Mouse (Mus musculus): ENCODE results near the gene Kif14. TPM values are rescaled to one million over a fixed set of nuclear protein-coding genes. Genes with fewer than 3 reads are reported as not detected.

The Kif14 gene
- total and polyA plus RNA-seq, 3 experiments = 5.5 to 12.0 (median 7.8) TPM

GRCm38 (mm10) chr1:136455756-136456585, 10.2 kb upstream of the Kif14 start:
- no peak for TF ChIP-seq BHLHE40 (IDR thresholded peaks at IDR 0.05; ENCODE audit: low read depth, low read length)
- TF ChIP-seq EP300 (IDR thresholded peaks at IDR 0.05; ENCODE audit: low read length) = no peak
- no peak for TF ChIP-seq MYC (IDR thresholded peaks at IDR 0.05; ENCODE audit: low read depth, low read length)
- no peak for TF ChIP-seq ELF1 (IDR thresholded peaks at IDR 0.05; ENCODE audit: low read depth, low read length)
- no peak for TF ChIP-seq USF2 (conservative IDR thresholded peaks at IDR 0.05; ENCODE audit: low read depth, low read length)
- TF ChIP-seq MAFK (IDR thresholded peaks at IDR 0.05; ENCODE audit: insufficient replicate concordance, low read length) = no peak
- Histone ChIP-seq H3K27ac (ENCODE audit: insufficient read depth, low read depth) (no peak overlapping the region), H3K79me2 (replicated peaks; ENCODE audit: control insufficient read depth, extremely low read depth, insufficient read depth, poor library complexity, severe bottlenecking) (no peaks in the 10 kb centered on the region), H3K9me3 (replicated peaks; ENCODE audit: low read length) (peaks cover 4% of the 10 kb centered on the region), H3K36me3 (replicated peaks in 1 of 2; ENCODE audit: control insufficient read depth in 1 of 2, insufficient read depth in 1 of 2, low read length in 1 of 2) (no peaks in the 10 kb centered on the region), H3K4me1 (ENCODE audit: control insufficient read depth in 1 of 2, insufficient read depth in 2 of 2) (no peaks in the 10 kb centered on the region; a peak in 1 of 4 replicates), H3K4me3 (replicated peaks in 1 of 3; ENCODE audit: low read depth in 2 of 3, low read length in 2 of 3, poor library complexity in 1 of 3) (no peak overlapping the region), H3K9ac (ENCODE audit: insufficient read depth, low read depth) (no peak overlapping the region), H3K4me2 (ENCODE audit: insufficient read depth, low read depth, poor library complexity, severe bottlenecking) (no peak overlapping the region), H3K27me3 (replicated peaks) (peaks cover 2% of the 10 kb centered on the region)
- no peak for DNase-seq (ENCODE audit: extremely low read depth)
- dilution Hi-C loops (cut with MboI; ENCODE audit: extremely low pct_ligation_motif_present, extremely low pct_unique_long_range_greater_than_20kb, low sequenced_read_pairs) (no loop called here), in situ Hi-C loops (cut with MboI; ENCODE audit: low pct_ligation_motif_present, low pct_unique_long_range_greater_than_20kb, low sequenced_read_pairs) (loop anchor here (5.0 kb wide), 1 partner anchor 154 kb away; no protein-coding TSS in a partner anchor)

DNA sequence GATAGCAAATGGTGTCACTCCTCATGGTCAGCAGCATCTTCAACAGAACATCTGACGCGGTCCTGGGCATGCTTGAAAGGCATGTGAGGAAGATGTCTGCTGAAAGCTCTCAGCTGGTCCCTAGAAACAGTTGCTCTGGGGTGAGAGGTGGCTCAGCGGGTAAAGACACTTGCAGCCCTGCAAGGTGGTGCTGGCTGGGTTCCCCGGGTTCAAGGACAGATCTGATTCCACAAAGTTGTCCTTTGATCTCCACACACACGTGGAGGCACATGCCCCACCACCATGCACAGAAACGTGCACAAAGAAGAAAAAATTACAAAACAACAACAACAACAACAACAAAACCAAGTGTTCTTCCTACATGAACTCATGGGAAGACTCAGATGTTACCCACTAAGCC, 9.4 kb upstream of the Kif14 start:
- Histone ChIP-seq H3K4me3 (replicated peaks in 1 of 3; ENCODE audit: low read depth in 2 of 3, low read length in 2 of 3, poor library complexity in 1 of 3) (no peak overlapping the region), H3K79me2 (replicated peaks; ENCODE audit: control insufficient read depth, extremely low read depth, insufficient read depth, poor library complexity, severe bottlenecking) (no peaks in the 10 kb centered on the region), H3K27ac (ENCODE audit: insufficient read depth, low read depth) (no peak overlapping the region), H3K4me2 (ENCODE audit: insufficient read depth, low read depth, poor library complexity, severe bottlenecking) (no peak overlapping the region), H3K4me1 (ENCODE audit: control insufficient read depth in 1 of 2, insufficient read depth in 2 of 2) (no peaks in the 10 kb centered on the region; a peak in 1 of 4 replicates), H3K36me3 (replicated peaks in 1 of 2; ENCODE audit: control insufficient read depth in 1 of 2, insufficient read depth in 1 of 2, low read length in 1 of 2) (no peaks in the 10 kb centered on the region), H3K27me3 (replicated peaks) (peaks cover 2% of the 10 kb centered on the region), H3K9me3 (replicated peaks; ENCODE audit: low read length) (peaks cover 4% of the 10 kb centered on the region), H3K9ac (ENCODE audit: insufficient read depth, low read depth) (no peak overlapping the region)
- no peak for DNase-seq (ENCODE audit: extremely low read depth)
- dilution Hi-C loops (cut with MboI; ENCODE audit: extremely low pct_ligation_motif_present, extremely low pct_unique_long_range_greater_than_20kb, low sequenced_read_pairs) (no loop called here), in situ Hi-C loops (cut with MboI; ENCODE audit: low pct_ligation_motif_present, low pct_unique_long_range_greater_than_20kb, low sequenced_read_pairs) (loop anchor here (5.0 kb wide), 1 partner anchor 154 kb away; no protein-coding TSS in a partner anchor)
- no peak for TF ChIP-seq UBTF (IDR thresholded peaks at IDR 0.05; ENCODE audit: low read depth, low read length)
- no peak for TF ChIP-seq E2F4 (IDR thresholded peaks at IDR 0.05; ENCODE audit: insufficient replicate concordance, low read depth, low read length)
- TF ChIP-seq MXI1 (IDR thresholded peaks at IDR 0.05; ENCODE audit: low read depth, low read length) = no peak
- TF ChIP-seq POLR2A (IDR thresholded peaks at IDR 0.05; ENCODE audit: low read depth, low read length) = no peak

DNA sequence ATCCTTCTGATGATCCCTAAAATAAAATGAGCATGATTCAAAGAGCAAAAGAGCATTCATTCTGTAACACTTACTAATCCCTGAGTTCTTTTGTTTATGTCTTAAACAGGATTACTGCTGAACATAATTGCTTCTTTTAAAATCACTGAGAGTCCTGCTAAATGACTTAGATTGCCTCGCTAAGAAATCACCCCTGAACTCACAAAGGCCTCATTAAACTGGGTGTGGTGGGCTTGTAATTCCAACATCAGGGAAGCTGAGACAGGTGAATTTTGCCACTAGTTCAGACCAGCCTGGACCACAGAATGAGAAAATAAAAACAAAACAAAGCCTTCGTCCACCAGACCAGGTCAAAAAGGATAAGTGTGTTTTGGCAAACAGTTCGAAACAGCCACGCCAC, 8.7 kb upstream of the Kif14 start:
- peaks cover 4% of the 10 kb centered on the region for H3K9me3 ChIP-seq (replicated peaks; ENCODE audit: low read length)
- no peak for DNase-seq (ENCODE audit: extremely low read depth)
- no peaks in the 10 kb centered on the region; a peak in 1 of 4 replicates for H3K4me1 ChIP-seq (ENCODE audit: control insufficient read depth in 1 of 2, insufficient read depth in 2 of 2)
- no peak overlapping the region for H3K4me2 ChIP-seq (ENCODE audit: insufficient read depth, low read depth, poor library complexity, severe bottlenecking)
- H3K27me3 ChIP-seq (replicated peaks) = peaks cover 2% of the 10 kb centered on the region
- no peak overlapping the region for H3K9ac ChIP-seq (ENCODE audit: insufficient read depth, low read depth)
- TF ChIP-seq USF1 (IDR thresholded peaks at IDR 0.05; ENCODE audit: low read depth, low read length) (no peak), KAT2A (IDR thresholded peaks at IDR 0.05; ENCODE audit: insufficient replicate concordance, low read length) (no peak), MYC (IDR thresholded peaks at IDR 0.05; ENCODE audit: low read depth, low read length) (no peak), ELF1 (IDR thresholded peaks at IDR 0.05; ENCODE audit: low read depth, low read length) (no peak), E2F4 (IDR thresholded peaks at IDR 0.05; ENCODE audit: insufficient replicate concordance, low read depth, low read length) (no peak), MAFK (IDR thresholded peaks at IDR 0.05; ENCODE audit: insufficient replicate concordance, low read length) (no peak), IRF4 (IDR thresholded peaks at IDR 0.05; ENCODE audit: low read depth, low read length) (no peak), MAZ (IDR thresholded peaks at IDR 0.05; ENCODE audit: low read depth, low read length) (no peak), ZKSCAN1 (IDR thresholded peaks at IDR 0.05; ENCODE audit: borderline replicate concordance, low read depth, low read length) (no peak), JUND (conservative IDR thresholded peaks at IDR 0.05; ENCODE audit: low read depth, low read length) (no peak), UBTF (IDR thresholded peaks at IDR 0.05; ENCODE audit: low read depth, low read length) (no peak), EP300 (IDR thresholded peaks at IDR 0.05; ENCODE audit: low read length) (no peak), ETS1 (conservative IDR thresholded peaks at IDR 0.05; ENCODE audit: low read depth, low read length) (no peak), POLR2A (IDR thresholded peaks at IDR 0.05; ENCODE audit: low read depth, low read length) (no peak), BHLHE40 (IDR thresholded peaks at IDR 0.05; ENCODE audit: low read depth, low read length) (no peak)
- dilution Hi-C loops (cut with MboI; ENCODE audit: extremely low pct_ligation_motif_present, extremely low pct_unique_long_range_greater_than_20kb, low sequenced_read_pairs) (no loop called here), in situ Hi-C loops (cut with MboI; ENCODE audit: low pct_ligation_motif_present, low pct_unique_long_range_greater_than_20kb, low sequenced_read_pairs) (loop anchor here (5.0 kb wide), 1 partner anchor 155 kb away; no protein-coding TSS in a partner anchor)
- H3K27ac ChIP-seq (ENCODE audit: insufficient read depth, low read depth) = no peak overlapping the region
- H3K36me3 ChIP-seq (replicated peaks in 1 of 2; ENCODE audit: control insufficient read depth in 1 of 2, insufficient read depth in 1 of 2, low read length in 1 of 2) = no peaks in the 10 kb centered on the region
- no peak overlapping the region for H3K4me3 ChIP-seq (replicated peaks in 1 of 3; ENCODE audit: low read depth in 2 of 3, low read length in 2 of 3, poor library complexity in 1 of 3)
- H3K79me2 ChIP-seq (replicated peaks; ENCODE audit: control insufficient read depth, extremely low read depth, insufficient read depth, poor library complexity, severe bottlenecking) = no peaks in the 10 kb centered on the region
